Mouse (Mus musculus): ENCODE measurements around the gene Birc5. TPM values are rescaled to one million over a fixed set of nuclear protein-coding genes. Genes with fewer than 3 reads are reported as not detected.
"Not testable (repeated sequence)": the region's sequence is repeated elsewhere in the genome, so short reads cannot be mapped to it uniquely, and the experiment has no call there.

Birc5 gene
- polyA plus RNA-seq, 1 experiment from 2014 or later: 365 TPM

DNA sequence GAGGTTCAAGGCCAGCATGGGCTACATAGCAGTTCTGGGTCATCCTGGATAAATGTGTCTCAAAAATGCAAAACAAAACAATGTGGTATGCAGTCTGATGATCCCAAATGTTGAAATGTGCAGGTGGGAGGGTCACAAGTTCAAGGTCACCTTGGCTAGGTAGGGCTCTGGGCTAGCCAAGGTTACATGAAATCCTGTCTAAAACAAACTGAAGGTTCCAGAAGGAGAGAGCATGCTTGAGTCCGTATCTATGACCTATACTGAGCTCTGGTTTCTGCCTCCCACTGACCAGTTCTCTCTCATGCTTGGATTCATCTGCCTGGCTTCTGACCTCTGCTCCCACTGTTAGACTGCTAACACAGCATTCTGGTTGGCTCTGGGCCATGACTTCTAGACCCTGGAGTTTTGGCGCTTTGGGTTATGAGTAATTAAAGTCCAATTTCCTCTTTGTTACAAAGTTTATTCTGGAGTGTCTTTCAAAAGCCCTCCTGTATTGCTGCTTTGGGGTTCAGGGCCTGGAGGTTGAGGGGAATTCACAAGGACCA lies 19.3 kb upstream of the Birc5 start:
- H3K36me3 ChIP-seq (ENCODE audit: control insufficient read depth, insufficient read depth, low read length): no peaks in the 10 kb centered on the region
- no peak for DNase-seq (ENCODE audit: low spot score)
- H3K27ac ChIP-seq (ENCODE audit: low read depth, low read length): no peak overlapping the region
- H3K4me3 ChIP-seq (ENCODE audit: low read depth, low read length): no peak overlapping the region
- no peaks in the 10 kb centered on the region for H3K9me3 ChIP-seq (ENCODE audit: control insufficient read depth, low read length)
- no peaks in the 10 kb centered on the region for H3K27me3 ChIP-seq (ENCODE audit: control insufficient read depth, insufficient read depth, low read length)
- 87% methylated on average over 2 of the region's 2 CpGs for WGBS
- no peak overlapping the region for H3K9ac ChIP-seq (ENCODE audit: low read length)
- ATAC-seq (replicated peaks; ENCODE audit: low FRiP score): no peak
- H3K4me1 ChIP-seq (replicated peaks; ENCODE audit: control insufficient read depth, insufficient read depth, low read length): peaks cover 8% of the 10 kb centered on the region
- H3K4me2 ChIP-seq (ENCODE audit: low read depth, low read length, severe bottlenecking): no peak overlapping the region

DNA sequence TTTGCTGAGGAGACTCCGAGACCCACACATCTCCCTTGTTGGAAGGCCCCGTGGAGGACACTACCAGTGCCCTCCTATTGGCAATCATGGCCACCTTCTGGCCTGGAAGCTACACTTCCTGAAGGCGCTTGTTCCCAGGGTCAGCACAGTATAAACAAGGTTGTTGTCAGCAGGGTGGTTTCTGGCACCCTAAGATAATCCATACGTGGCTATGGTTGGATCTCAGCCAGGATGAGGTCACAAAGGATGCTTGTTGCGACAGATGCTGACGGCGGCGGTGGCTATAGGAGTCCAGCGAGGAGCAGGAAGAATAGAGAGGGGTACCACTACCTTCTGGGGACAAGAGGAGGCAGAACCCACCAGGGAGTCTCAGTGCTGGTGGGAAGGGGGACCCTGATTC lies 18.6 kb upstream of the Birc5 start:
- no peak for ATAC-seq (replicated peaks; ENCODE audit: low FRiP score)
- H3K9me3 ChIP-seq (ENCODE audit: control insufficient read depth, low read length): no peaks in the 10 kb centered on the region
- H3K27me3 ChIP-seq (ENCODE audit: control insufficient read depth, insufficient read depth, low read length): no peaks in the 10 kb centered on the region
- peaks cover 8% of the 10 kb centered on the region for H3K4me1 ChIP-seq (replicated peaks; ENCODE audit: control insufficient read depth, insufficient read depth, low read length)
- 88% methylated on average over 9 of the region's 9 CpGs for WGBS
- H3K9ac ChIP-seq (ENCODE audit: low read length): no peak overlapping the region
- no peak overlapping the region for H3K4me2 ChIP-seq (ENCODE audit: low read depth, low read length, severe bottlenecking)
- no peaks in the 10 kb centered on the region for H3K36me3 ChIP-seq (ENCODE audit: control insufficient read depth, insufficient read depth, low read length)
- no peak overlapping the region for H3K27ac ChIP-seq (ENCODE audit: low read depth, low read length)
- no peak for DNase-seq (ENCODE audit: low spot score)
- H3K4me3 ChIP-seq (ENCODE audit: low read depth, low read length): no peak overlapping the region

DNA sequence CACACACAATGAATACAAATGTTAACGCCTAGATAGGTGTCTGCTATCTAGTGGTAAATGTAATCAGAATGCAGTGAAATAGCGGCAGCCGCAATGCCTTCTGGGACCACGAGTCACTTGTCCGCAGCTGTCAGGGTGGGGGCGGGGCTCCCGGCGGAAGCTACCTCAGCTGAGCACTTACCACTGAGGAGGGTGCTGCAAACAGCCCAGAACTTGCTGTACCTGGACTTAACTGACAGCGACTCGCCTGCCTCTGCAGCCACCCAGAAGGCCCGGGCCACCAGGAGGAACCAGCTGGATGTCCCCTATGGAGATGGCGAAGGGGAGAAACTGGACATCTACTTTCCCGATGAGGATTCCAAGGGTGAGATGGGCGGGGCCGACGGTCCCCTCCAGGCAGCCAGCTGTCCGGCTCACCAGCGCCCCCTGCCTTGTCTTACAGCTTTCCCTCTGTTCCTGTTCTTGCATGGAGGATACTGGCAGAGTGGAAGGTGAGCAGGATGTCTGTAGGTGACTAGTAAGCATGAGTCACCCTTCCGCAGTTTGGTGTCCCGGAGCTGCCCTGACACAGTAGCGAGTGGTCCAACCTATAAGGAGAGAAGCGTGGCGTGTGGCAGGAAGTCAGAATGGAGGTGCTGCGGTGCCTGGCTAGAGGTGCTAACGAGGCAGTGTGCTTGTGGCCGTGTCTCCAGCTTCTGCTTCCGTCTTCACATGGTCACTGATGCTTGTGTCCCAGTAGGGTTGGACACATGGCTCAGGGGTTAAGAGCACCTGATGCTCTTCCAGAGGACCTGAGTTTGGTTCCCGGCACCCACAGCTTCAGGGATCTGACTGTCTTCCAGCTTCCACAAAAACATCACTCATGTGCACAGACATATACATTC lies 16.7 kb upstream of the Birc5 start:
- peaks cover 3% of the 10 kb centered on the region; the same call in 1 of the 2 replicates for H3K4me1 ChIP-seq (replicated peaks; ENCODE audit: control insufficient read depth, insufficient read depth, low read length)
- WGBS: 17% methylated on average over 28 of the region's 28 CpGs
- H3K9ac ChIP-seq (ENCODE audit: low read length): 0 out of 2 replicates have a peak overlapping the region, but pooled peaks have one; percentile 17
- H3K27me3 ChIP-seq (ENCODE audit: control insufficient read depth, insufficient read depth, low read length): no peaks in the 10 kb centered on the region
- no peak overlapping the region for H3K27ac ChIP-seq (ENCODE audit: low read depth, low read length)
- no peaks in the 10 kb centered on the region for H3K9me3 ChIP-seq (ENCODE audit: control insufficient read depth, low read length)
- peak overlapping the region; percentile 52 for H3K4me2 ChIP-seq (ENCODE audit: low read depth, low read length, severe bottlenecking)
- H3K4me3 ChIP-seq (ENCODE audit: low read depth, low read length): peak overlapping the region; percentile 28
- peak; percentile 92 for DNase-seq (ENCODE audit: low spot score)
- H3K36me3 ChIP-seq (ENCODE audit: control insufficient read depth, insufficient read depth, low read length): no peaks in the 10 kb centered on the region
- peak; percentile 71 for ATAC-seq (replicated peaks; ENCODE audit: low FRiP score)

DNA sequence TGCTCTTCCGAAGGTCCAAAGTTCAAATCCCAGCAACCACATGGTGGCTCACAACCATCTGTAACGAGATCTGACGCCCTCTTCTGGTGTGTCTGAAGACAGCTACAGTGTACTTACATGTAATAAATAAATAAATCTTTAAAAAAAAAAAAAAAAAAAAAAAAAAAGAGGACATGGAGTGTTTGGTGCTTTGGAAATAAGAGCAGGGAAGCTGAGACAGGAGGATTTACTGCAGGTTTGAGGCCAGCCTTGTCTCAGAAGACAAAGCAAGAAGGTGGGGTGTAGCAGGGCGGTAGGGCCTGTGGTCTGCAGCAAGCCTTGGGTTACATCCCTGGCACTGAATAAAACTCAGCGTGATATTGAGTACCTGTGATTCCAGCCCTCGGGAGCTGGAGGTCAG lies 15.5 kb upstream of the Birc5 start:
- H3K9ac ChIP-seq (ENCODE audit: low read length); ATAC-seq (replicated peaks; ENCODE audit: low FRiP score); H3K27ac ChIP-seq (ENCODE audit: low read depth, low read length); H3K4me2 ChIP-seq (ENCODE audit: low read depth, low read length, severe bottlenecking); H3K4me1 ChIP-seq (replicated peaks; ENCODE audit: control insufficient read depth, insufficient read depth, low read length); H3K27me3 ChIP-seq (ENCODE audit: control insufficient read depth, insufficient read depth, low read length); H3K4me3 ChIP-seq (ENCODE audit: low read depth, low read length); H3K9me3 ChIP-seq (ENCODE audit: control insufficient read depth, low read length); DNase-seq (ENCODE audit: low spot score); H3K36me3 ChIP-seq (ENCODE audit: control insufficient read depth, insufficient read depth, low read length): not testable (repeated sequence)
- WGBS: 93% methylated on average over 4 of the region's 6 CpGs

DNA sequence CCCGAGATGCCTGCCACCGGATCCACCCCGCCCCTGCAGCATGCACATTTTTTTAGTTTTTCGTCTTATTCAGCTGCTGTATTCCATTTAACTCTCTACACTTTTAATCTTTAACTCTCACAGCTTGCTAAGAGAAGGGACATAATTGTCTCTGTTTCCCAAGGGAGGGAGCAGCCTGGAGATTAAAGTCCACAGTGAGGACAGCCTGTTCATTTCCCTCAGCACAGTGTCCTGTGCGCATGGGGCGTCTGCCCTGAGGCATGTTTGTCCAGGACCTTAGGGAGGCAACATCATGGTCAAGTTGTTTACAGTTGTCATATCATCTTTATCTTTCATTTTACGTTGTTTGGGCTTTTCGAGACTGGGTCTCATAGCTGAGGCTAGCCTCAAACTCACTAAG lies 15.0 kb upstream of the Birc5 start:
- H3K9me3 ChIP-seq (ENCODE audit: control insufficient read depth, low read length): no peaks in the 10 kb centered on the region
- no peaks in the 10 kb centered on the region for H3K36me3 ChIP-seq (ENCODE audit: control insufficient read depth, insufficient read depth, low read length)
- H3K4me2 ChIP-seq (ENCODE audit: low read depth, low read length, severe bottlenecking): no peak overlapping the region
- no peak overlapping the region for H3K9ac ChIP-seq (ENCODE audit: low read length)
- H3K27ac ChIP-seq (ENCODE audit: low read depth, low read length): no peak overlapping the region
- DNase-seq (ENCODE audit: low spot score) (no peak), ATAC-seq (replicated peaks; ENCODE audit: low FRiP score) (no peak)
- H3K4me3 ChIP-seq (ENCODE audit: low read depth, low read length): no peak overlapping the region
- H3K4me1 ChIP-seq (replicated peaks; ENCODE audit: control insufficient read depth, insufficient read depth, low read length): no peaks in the 10 kb centered on the region; the same call in 1 of the 2 replicates
- no peaks in the 10 kb centered on the region for H3K27me3 ChIP-seq (ENCODE audit: control insufficient read depth, insufficient read depth, low read length)
- 94% methylated on average over 8 of the region's 8 CpGs for WGBS

DNA sequence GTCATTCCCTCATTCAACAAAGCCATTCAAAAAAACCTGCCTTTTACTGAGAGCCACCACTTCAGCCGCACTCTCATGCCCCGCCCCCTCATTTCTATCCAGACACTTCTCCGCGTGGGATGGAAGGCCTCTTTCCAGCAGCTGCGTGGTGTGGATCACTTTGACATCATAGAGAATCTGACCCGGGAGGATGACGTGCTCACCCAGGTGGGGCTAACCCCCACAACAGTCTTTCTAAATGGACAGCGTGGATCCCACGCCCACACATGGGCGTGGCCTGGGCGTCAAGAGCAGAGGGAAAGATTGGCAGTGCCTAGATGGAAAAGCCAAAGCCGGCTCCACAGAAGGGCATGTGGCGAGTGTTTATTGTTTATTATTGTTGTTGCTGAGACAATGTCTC lies 12.7 kb upstream of the Birc5 start:
- Histone ChIP-seq H3K4me3 (ENCODE audit: low read depth, low read length) (no peak overlapping the region), H3K36me3 (ENCODE audit: control insufficient read depth, insufficient read depth, low read length) (no peaks in the 10 kb centered on the region), H3K9me3 (ENCODE audit: control insufficient read depth, low read length) (no peaks in the 10 kb centered on the region), H3K9ac (ENCODE audit: low read length) (no peak overlapping the region), H3K27ac (ENCODE audit: low read depth, low read length) (no peak overlapping the region), H3K27me3 (ENCODE audit: control insufficient read depth, insufficient read depth, low read length) (no peaks in the 10 kb centered on the region), H3K4me2 (ENCODE audit: low read depth, low read length, severe bottlenecking) (peak overlapping the region; percentile 24; the same call in 1 of the 2 replicates), H3K4me1 (replicated peaks; ENCODE audit: control insufficient read depth, insufficient read depth, low read length) (no peaks in the 10 kb centered on the region; the same call in 1 of the 2 replicates)
- DNase-seq (ENCODE audit: low spot score) (no peak), ATAC-seq (replicated peaks; ENCODE audit: low FRiP score) (no peak)
- WGBS: 26% methylated on average over 13 of the region's 13 CpGs

DNA sequence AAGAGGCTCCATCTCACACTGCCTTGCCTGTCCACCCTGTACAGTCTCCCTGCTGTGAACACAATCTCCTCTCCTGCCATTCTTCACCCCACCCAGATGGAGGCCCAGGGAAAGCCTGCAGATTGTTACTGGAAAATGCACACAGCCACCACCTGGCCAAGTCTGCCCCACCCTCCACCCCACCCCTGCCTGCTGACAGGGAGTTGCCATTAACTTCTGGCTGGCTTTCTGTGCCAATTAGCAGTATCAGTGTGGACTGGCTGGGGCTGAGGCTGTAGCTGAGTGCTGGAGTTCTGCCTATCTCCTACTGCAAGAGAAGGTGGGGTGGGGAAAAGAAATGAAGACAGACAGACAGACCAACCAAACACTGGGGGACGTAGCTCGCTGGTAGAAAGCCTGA lies 10.5 kb upstream of the Birc5 start:
- WGBS: 84% methylated on average over 2 of the region's 2 CpGs
- Histone ChIP-seq H3K9ac (ENCODE audit: low read length) (no peak overlapping the region), H3K4me1 (replicated peaks; ENCODE audit: control insufficient read depth, insufficient read depth, low read length) (no peaks in the 10 kb centered on the region), H3K36me3 (ENCODE audit: control insufficient read depth, insufficient read depth, low read length) (no peaks in the 10 kb centered on the region), H3K4me3 (ENCODE audit: low read depth, low read length) (no peak overlapping the region), H3K27me3 (ENCODE audit: control insufficient read depth, insufficient read depth, low read length) (no peaks in the 10 kb centered on the region), H3K9me3 (ENCODE audit: control insufficient read depth, low read length) (no peaks in the 10 kb centered on the region), H3K27ac (ENCODE audit: low read depth, low read length) (no peak overlapping the region), H3K4me2 (ENCODE audit: low read depth, low read length, severe bottlenecking) (no peak overlapping the region)
- ATAC-seq (replicated peaks; ENCODE audit: low FRiP score): no peak
- DNase-seq (ENCODE audit: low spot score): no peak

DNA sequence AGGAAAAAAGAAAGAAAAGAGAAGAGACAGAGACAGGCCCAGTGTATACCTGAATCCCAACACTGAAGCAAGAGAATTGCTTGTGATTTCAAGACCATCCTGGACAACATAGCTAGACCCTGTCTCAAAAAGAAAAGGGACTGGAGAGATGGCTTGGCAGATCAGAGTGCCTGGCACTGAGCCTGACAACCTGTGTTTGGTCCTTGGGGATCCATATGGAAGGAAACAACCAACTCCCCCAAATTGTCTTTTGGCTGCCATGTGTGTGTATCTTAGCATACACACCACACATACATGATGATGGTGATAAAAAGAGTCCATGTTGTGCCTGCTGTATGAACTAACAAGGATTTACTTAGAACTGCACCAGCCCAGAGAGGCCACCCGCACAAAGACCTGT lies 10.0 kb upstream of the Birc5 start:
- no peak overlapping the region for H3K9ac ChIP-seq (ENCODE audit: low read length)
- ATAC-seq (replicated peaks; ENCODE audit: low FRiP score): no peak
- 91% methylated on average over 1 of the region's 1 CpGs for WGBS
- no peaks in the 10 kb centered on the region for H3K9me3 ChIP-seq (ENCODE audit: control insufficient read depth, low read length)
- H3K36me3 ChIP-seq (ENCODE audit: control insufficient read depth, insufficient read depth, low read length): no peaks in the 10 kb centered on the region
- no peaks in the 10 kb centered on the region for H3K4me1 ChIP-seq (replicated peaks; ENCODE audit: control insufficient read depth, insufficient read depth, low read length)
- no peaks in the 10 kb centered on the region for H3K27me3 ChIP-seq (ENCODE audit: control insufficient read depth, insufficient read depth, low read length)
- H3K4me2 ChIP-seq (ENCODE audit: low read depth, low read length, severe bottlenecking): no peak overlapping the region
- no peak overlapping the region for H3K4me3 ChIP-seq (ENCODE audit: low read depth, low read length)
- no peak overlapping the region for H3K27ac ChIP-seq (ENCODE audit: low read depth, low read length)
- no peak for DNase-seq (ENCODE audit: low spot score)

DNA sequence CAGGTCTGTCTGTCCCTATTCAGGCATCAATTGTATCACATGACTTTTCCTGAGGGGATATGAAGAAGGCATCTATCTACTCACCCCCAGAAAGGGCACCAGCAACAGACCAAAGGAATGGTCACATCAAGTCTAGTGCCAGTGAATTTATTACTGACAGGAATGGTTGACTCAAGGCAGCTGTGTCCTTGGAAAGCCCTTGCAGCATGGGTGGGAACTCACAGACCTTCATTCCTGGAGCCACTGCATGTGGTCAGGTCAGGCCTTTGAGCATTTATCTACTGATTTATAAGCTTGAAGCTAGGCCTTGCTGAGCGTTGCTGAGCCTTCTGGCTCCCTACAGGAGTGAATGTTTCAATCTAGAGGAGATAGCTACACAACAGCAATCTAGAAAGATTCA lies 8.1 kb upstream of the Birc5 start:
- DNase-seq (ENCODE audit: low spot score): no peak
- no peak for ATAC-seq (replicated peaks; ENCODE audit: low FRiP score)
- 63% methylated on average over 1 of the region's 1 CpGs for WGBS
- Histone ChIP-seq H3K4me2 (ENCODE audit: low read depth, low read length, severe bottlenecking) (no peak overlapping the region), H3K27ac (ENCODE audit: low read depth, low read length) (no peak overlapping the region), H3K4me3 (ENCODE audit: low read depth, low read length) (no peak overlapping the region), H3K9me3 (ENCODE audit: control insufficient read depth, low read length) (no peaks in the 10 kb centered on the region), H3K36me3 (ENCODE audit: control insufficient read depth, insufficient read depth, low read length) (no peaks in the 10 kb centered on the region), H3K9ac (ENCODE audit: low read length) (no peak overlapping the region), H3K4me1 (replicated peaks; ENCODE audit: control insufficient read depth, insufficient read depth, low read length) (no peaks in the 10 kb centered on the region), H3K27me3 (ENCODE audit: control insufficient read depth, insufficient read depth, low read length) (no peaks in the 10 kb centered on the region)
